Mouse (Mus musculus) C2C12 (cell line): ENCODE data around the gene 3110009E18Rik.

Source experiments
- CEBPB ChIP-seq: IDR thresholded peaks from one replicate; pipeline ENCODE4 v1.6.1; 2011; ENCODE audit warnings: low read depth, mild to moderate bottlenecking, control low read depth, moderate library complexity
- CTCF ChIP-seq: IDR thresholded peaks from one replicate; pipeline ENCODE4 v1.5.1; 2011; ENCODE audit not compliant: control insufficient read depth, insufficient read depth, insufficient read length
- FOSL1 ChIP-seq: IDR thresholded peaks from one replicate; pipeline ENCODE4 v1.8.0; 2011; ENCODE audit warnings: mild to moderate bottlenecking, low read length; ENCODE audit not compliant: poor library complexity, insufficient read depth, severe bottlenecking
- MAX ChIP-seq: IDR thresholded peaks from one replicate; pipeline ENCODE4 v1.6.1; 2011; ENCODE audit warnings: mild to moderate bottlenecking, control low read depth
- MYOD1 ChIP-seq: IDR thresholded peaks from one replicate; pipeline ENCODE4 v1.6.1; 2011; ENCODE audit warnings: low read depth; ENCODE audit not compliant: control insufficient read depth, insufficient read length
- MYOG ChIP-seq: IDR thresholded peaks from one replicate; pipeline ENCODE4 v1.6.1; 2011; ENCODE audit not compliant: control insufficient read depth, insufficient read length; ENCODE audit errors: extremely low read depth
- USF1 ChIP-seq: IDR thresholded peaks from one replicate; pipeline ENCODE4 v1.6.1; 2011; ENCODE audit warnings: low read depth, mild to moderate bottlenecking, control low read depth, moderate library complexity

GRCm38 (mm10) chr1:120229723-120230471, 108.9 kb downstream of the 3110009E18Rik start:
- TF ChIP-seq CTCF = no peak
- TF ChIP-seq USF1 = no peak
- no peak for TF ChIP-seq CEBPB
- TF ChIP-seq FOSL1 = no peak
- TF ChIP-seq MAX = no peak
- no peak for TF ChIP-seq MYOD1
- TF ChIP-seq MYOG = no peak
